Mouse (Mus musculus) MEL (cell line): ENCODE measurements around the gene Nme9. TPM values are rescaled to one million over a fixed set of nuclear protein-coding genes. Genes with fewer than 3 reads are reported as not detected.

Source experiments
- DNase-seq: peaks from one replicate; pipeline ENCODE4 v3.0.0; 2011; ENCODE audit warnings: low read depth, low spot score
- H3K27ac ChIP-seq: 2 replicates; pipeline ENCODE4 v1.5.1; 2012; ENCODE audit warnings: low read depth, mild to moderate bottlenecking, control low read depth, low read length, moderate library complexity; ENCODE audit not compliant: control insufficient read depth
- H3K27me3 ChIP-seq, 2 experiments: fragments of 150-350 bp in 1 of 2; sonication (generic) in 1 of 2; 2 replicates each; pipeline ENCODE4 v1.6.1; 2012; ENCODE audit warnings: low read length in 2 of 2, mild to moderate bottlenecking in 2 of 2, improper control_type of control experiment in 1 of 2, moderate library complexity in 1 of 2; ENCODE audit not compliant: insufficient read depth in 2 of 2, control insufficient read depth in 1 of 2
- H3K36me3 ChIP-seq, 2 experiments: 2 replicates each; pipeline ENCODE4 v1.6.1; 2012 to 2014; ENCODE audit warnings: low read length in 2 of 2, improper control_type of control experiment in 1 of 2, inconsistent platforms in 1 of 2, mild to moderate bottlenecking in 1 of 2; ENCODE audit not compliant: insufficient read depth in 2 of 2, control insufficient read depth in 1 of 2
- H3K4me1 ChIP-seq, 2 experiments: fragments of 150-350 bp in 1 of 2; sonication (generic) in 1 of 2; 2 replicates each; pipeline ENCODE4 v1.6.1; 2012; ENCODE audit warnings: low read length in 2 of 2, improper control_type of control experiment in 1 of 2, mild to moderate bottlenecking in 1 of 2; ENCODE audit not compliant: insufficient read depth in 2 of 2, control insufficient read depth in 1 of 2
- H3K4me3 ChIP-seq, 2 experiments: fragments of 150-350 bp in 1 of 2; sonication (generic) in 1 of 2; 2 replicates each; pipeline ENCODE4 v1.5.1; 2012; ENCODE audit warnings: low read depth in 2 of 2, low read length in 2 of 2, mild to moderate bottlenecking in 2 of 2, moderate library complexity in 2 of 2, control low read depth in 1 of 2, improper control_type of control experiment in 1 of 2; ENCODE audit not compliant: control insufficient read depth in 1 of 2, insufficient read depth in 1 of 2
- H3K79me2 ChIP-seq: 2 replicates; pipeline ENCODE4 v1.6.1; 2012; ENCODE audit warnings: mild to moderate bottlenecking, low read length, moderate library complexity; ENCODE audit not compliant: control insufficient read depth, poor library complexity, insufficient read depth
- H3K9ac ChIP-seq: 2 replicates; pipeline ENCODE4 v1.6.1; 2012; ENCODE audit warnings: low read depth, mild to moderate bottlenecking, control low read depth, low read length, moderate library complexity; ENCODE audit not compliant: control insufficient read depth, poor library complexity, severe bottlenecking
- H3K9me3 ChIP-seq: fragments of 150-350 bp; sonication (generic); replicated peaks from 2 replicates; pipeline ENCODE4 v1.6.1; 2012; ENCODE audit warnings: mild to moderate bottlenecking, low read length, improper control_type of control experiment, moderate library complexity; ENCODE audit not compliant: insufficient read depth
- BHLHE40 ChIP-seq: IDR thresholded peaks from 2 replicates; pipeline ENCODE4 v1.6.1; 2012; ENCODE audit warnings: low read depth, mild to moderate bottlenecking, inconsistent platforms, low read length, improper control_type of control experiment, borderline replicate concordance
- CHD1 ChIP-seq: IDR thresholded peaks from 2 replicates; pipeline ENCODE4 v1.6.1; 2012; ENCODE audit warnings: low read depth, mild to moderate bottlenecking, inconsistent platforms, low read length, improper control_type of control experiment
- CHD2 ChIP-seq: IDR thresholded peaks from 2 replicates; pipeline ENCODE4 v1.6.1; 2011; ENCODE audit warnings: low read length, improper control_type of control experiment
- ELF1 ChIP-seq: IDR thresholded peaks from 2 replicates; pipeline ENCODE4 v1.6.1; 2014; ENCODE audit warnings: low read depth, mild to moderate bottlenecking, inconsistent platforms, low read length, improper control_type of control experiment, moderate library complexity
- EP300 ChIP-seq, 2 experiments: IDR thresholded peaks; 2 replicates each; pipeline ENCODE4 v1.6.1; 2011; ENCODE audit warnings: improper control_type of control experiment in 2 of 2, low read length in 2 of 2, low read depth in 1 of 2, mild to moderate bottlenecking in 1 of 2
- GABPA ChIP-seq: IDR thresholded peaks from 2 replicates; pipeline ENCODE4 v1.6.1; 2012; ENCODE audit warnings: low read depth, mild to moderate bottlenecking, inconsistent platforms, low read length, improper control_type of control experiment, moderate library complexity
- GATA1 ChIP-seq: IDR thresholded peaks from 2 replicates; pipeline ENCODE4 v1.6.1; 2011; ENCODE audit warnings: low read depth, low read length, improper control_type of control experiment
- HCFC1 ChIP-seq: IDR thresholded peaks from 2 replicates; pipeline ENCODE4 v1.6.1; 2012; ENCODE audit warnings: low read depth, mild to moderate bottlenecking, inconsistent platforms, low read length, improper control_type of control experiment, moderate library complexity
- KAT2A ChIP-seq: conservative IDR thresholded peaks from 2 replicates; pipeline ENCODE4 v1.6.1; 2012; ENCODE audit warnings: low read depth, low read length, improper control_type of control experiment, inconsistent platforms
- MAX ChIP-seq: IDR thresholded peaks from 2 replicates; pipeline ENCODE4 v1.6.1; 2011; ENCODE audit warnings: low read length, improper control_type of control experiment
- MAZ ChIP-seq: IDR thresholded peaks from 2 replicates; pipeline ENCODE4 v1.6.1; 2012; ENCODE audit warnings: low read depth, mild to moderate bottlenecking, inconsistent platforms, low read length, improper control_type of control experiment
- MYB ChIP-seq: IDR thresholded peaks from 2 replicates; pipeline ENCODE4 v1.6.1; 2011; ENCODE audit warnings: mild to moderate bottlenecking, low read depth, low read length, improper control_type of control experiment
- MYC ChIP-seq: IDR thresholded peaks from 2 replicates; pipeline ENCODE4 v1.6.1; 2011; ENCODE audit warnings: low read depth, mild to moderate bottlenecking, low read length, improper control_type of control experiment, moderate library complexity
- NELFE ChIP-seq: IDR thresholded peaks from 2 replicates; pipeline ENCODE4 v1.6.1; 2011; ENCODE audit warnings: low read depth, low read length, improper control_type of control experiment
- POLR2A ChIP-seq, 2 experiments: IDR thresholded peaks; 2 replicates each; pipeline ENCODE4 v1.6.1; 2011 to 2012; ENCODE audit warnings: low read length in 2 of 2, mild to moderate bottlenecking in 2 of 2, control low read depth in 1 of 2, improper control_type of control experiment in 1 of 2, low read depth in 1 of 2, moderate library complexity in 1 of 2; ENCODE audit not compliant: control insufficient read depth in 1 of 2, insufficient read depth in 1 of 2, poor library complexity in 1 of 2
- POLR2AphosphoS5 ChIP-seq: IDR thresholded peaks from 2 replicates; pipeline ENCODE4 v1.6.1; 2012; ENCODE audit warnings: low read depth, borderline replicate concordance, mild to moderate bottlenecking, inconsistent platforms, low read length, moderate library complexity, mixed read lengths
- RAD21 ChIP-seq: IDR thresholded peaks from 2 replicates; pipeline ENCODE4 v1.6.1; 2011; ENCODE audit warnings: mild to moderate bottlenecking, low read depth, low read length, improper control_type of control experiment
- RCOR1 ChIP-seq: IDR thresholded peaks from 2 replicates; pipeline ENCODE4 v1.6.1; 2012; ENCODE audit warnings: low read depth, mild to moderate bottlenecking, inconsistent platforms, low read length, improper control_type of control experiment
- SIN3A ChIP-seq: IDR thresholded peaks from 2 replicates; pipeline ENCODE4 v1.6.1; 2012; ENCODE audit warnings: low read length, improper control_type of control experiment, inconsistent platforms
- TBP ChIP-seq: IDR thresholded peaks from 2 replicates; pipeline ENCODE4 v1.8.0; 2011; ENCODE audit warnings: low read depth, low read length, improper control_type of control experiment
- TCF12 ChIP-seq: IDR thresholded peaks from 2 replicates; pipeline ENCODE4 v1.6.1; 2014; ENCODE audit warnings: low read depth, mild to moderate bottlenecking, inconsistent platforms, low read length, improper control_type of control experiment, moderate library complexity
- UBTF ChIP-seq: IDR thresholded peaks from 2 replicates; pipeline ENCODE4 v1.6.1; 2012; ENCODE audit warnings: low read depth, mild to moderate bottlenecking, inconsistent platforms, low read length, improper control_type of control experiment, moderate library complexity, borderline replicate concordance; ENCODE audit not compliant: insufficient read depth
- USF1 ChIP-seq: IDR thresholded peaks from 2 replicates; pipeline ENCODE4 v1.6.1; 2014; ENCODE audit warnings: low read depth, mild to moderate bottlenecking, inconsistent platforms, low read length, improper control_type of control experiment, moderate library complexity
- USF2 ChIP-seq, 2 experiments: IDR thresholded peaks; 2 replicates each; pipeline ENCODE4 v1.6.1; 2011 to 2012; ENCODE audit warnings: improper control_type of control experiment in 2 of 2, low read length in 2 of 2, borderline replicate concordance in 1 of 2, inconsistent platforms in 1 of 2, low read depth in 1 of 2, mild to moderate bottlenecking in 1 of 2; ENCODE audit not compliant: insufficient read depth in 1 of 2
- ZMIZ1 ChIP-seq: IDR thresholded peaks from 2 replicates; pipeline ENCODE4 v1.6.1; 2012; ENCODE audit warnings: low read depth, mild to moderate bottlenecking, inconsistent platforms, low read length, improper control_type of control experiment, moderate library complexity
- ZNF384 ChIP-seq: IDR thresholded peaks from 2 replicates; pipeline ENCODE4 v1.6.1; 2012; ENCODE audit warnings: low read depth, mild to moderate bottlenecking, inconsistent platforms, low read length, improper control_type of control experiment
- polyA plus RNA-seq, 2 experiments: library from polyadenylated mRNA; stranded (reverse) in 1 of 2; unstranded in 1 of 2; fragments of >175 nt in 1 of 2; fragments of >200 nt in 1 of 2; gene quantifications; 2 replicates each; pipeline versions ENCODE4 v1.2.1 to v1.2.4; 2012; ENCODE audit warnings: low replicate concordance in 2 of 2, low read depth in 1 of 2; ENCODE audit not compliant: insufficient read length in 2 of 2, insufficient read depth in 1 of 2, missing spikeins in 1 of 2
- total RNA-seq: library from RNA; depleted of rRNA; stranded (reverse); fragments of 300-350 nt; gene quantifications from 2 replicates; pipeline ENCODE4 v1.2.3, GENCODE M21; 2012

The Nme9 gene
- total and polyA plus RNA-seq, 3 experiments = 0.40 to 0.92 TPM; not detected in 1

- Histone ChIP-seq H3K79me2 (no peaks in the 10 kb centered on the region), H3K4me1 (peaks cover 0 to 8% of the 10 kb centered on the region in 2 experiments; a peak in 2 of 4 replicates), H3K36me3 (no peaks in the 10 kb centered on the region; a peak in 1 of 4 replicates), H3K4me3 (no peak overlapping the region), H3K9me3 (no peaks in the 10 kb centered on the region), H3K27me3 (no peaks in the 10 kb centered on the region; a peak in 1 of 4 replicates), H3K9ac (no peak overlapping the region), H3K27ac (no peak overlapping the region)
- TF ChIP-seq ZNF384 (no peak), KAT2A (no peak), NELFE (no peak), POLR2A (IDR thresholded peaks at IDR 0.05; ENCODE audit: control insufficient read depth in 1 of 2, insufficient read depth in 1 of 2, low read depth in 1 of 2, low read length in 2 of 2, poor library complexity in 1 of 2) (no peak), TBP (no peak), RCOR1 (no peak), MYC (no peak), HCFC1 (no peak), CHD1 (no peak), SIN3A (no peak), GATA1 (no peak), MAZ (no peak), POLR2AphosphoS5 (no peak)
- DNase-seq = no peak
These were observed 8.5 kb downstream of the Nme9 start for GRCm38 (mm10) chr9:99459730-99460129.

- no peak for DNase-seq
- no peak for TF ChIP-seq ZMIZ1
- TF ChIP-seq ELF1 = no peak
- TF ChIP-seq UBTF = no peak
- no peak for TF ChIP-seq MAZ
- TF ChIP-seq SIN3A = no peak
- no peak for TF ChIP-seq RAD21
- no peak for TF ChIP-seq EP300 (IDR thresholded peaks at IDR 0.05; ENCODE audit: low read depth in 1 of 2, low read length in 2 of 2)
- TF ChIP-seq CHD2 = no peak
- no peak for TF ChIP-seq NELFE
- no peak for TF ChIP-seq USF1
- TF ChIP-seq TCF12 = no peak
- TF ChIP-seq MAX = no peak
- no peak for TF ChIP-seq POLR2AphosphoS5
- no peak for TF ChIP-seq USF2 (IDR thresholded peaks at IDR 0.05; ENCODE audit: borderline replicate concordance in 1 of 2, insufficient read depth in 1 of 2, low read depth in 1 of 2, low read length in 2 of 2)
- TF ChIP-seq GABPA = no peak
- TF ChIP-seq POLR2A (IDR thresholded peaks at IDR 0.05; ENCODE audit: control insufficient read depth in 1 of 2, insufficient read depth in 1 of 2, low read depth in 1 of 2, low read length in 2 of 2, poor library complexity in 1 of 2) = no peak
- TF ChIP-seq GATA1 = no peak
- TF ChIP-seq BHLHE40 = no peak
- no peak for TF ChIP-seq MYB
- Histone ChIP-seq H3K36me3 (no peaks in the 10 kb centered on the region; a peak in 1 of 4 replicates), H3K9ac (no peak overlapping the region), H3K79me2 (no peaks in the 10 kb centered on the region), H3K27ac (no peak overlapping the region), H3K9me3 (no peaks in the 10 kb centered on the region), H3K4me1 (peaks cover 0 to 14% of the 10 kb centered on the region in 2 experiments; a peak in 2 of 4 replicates), H3K27me3 (no peaks in the 10 kb centered on the region), H3K4me3 (no peak overlapping the region)
These were observed 13.6 kb downstream of the Nme9 start for GRCm38 (mm10) chr9:99464876-99465275.
